Mouse (Mus musculus) heart, postnatal 0 days (tissue): Measurements from ENCODE around the gene S100a16. TPM values are rescaled to one million over a fixed set of nuclear protein-coding genes. Genes with fewer than 3 reads are reported as not detected.

Experiments
- ATAC-seq: fragments of 200-750 bp; cut with Nextera tagmentation; 2 replicates; pipeline ENCODE4 v1.8.0; 2017; ENCODE audit warnings: low read depth, moderate number of reproducible peaks, moderate library complexity; ENCODE audit not compliant: insufficient read depth
- DNase-seq: peaks from one replicate; pipeline ENCODE4 v3.0.0-alpha.2; 2016; ENCODE audit warnings: low spot score
- H3K27ac ChIP-seq: fragments of 300-500 bp; sonication (generic); 2 replicates; pipeline ENCODE4 v1.5.1; 2014; ENCODE audit warnings: low read depth, mild to moderate bottlenecking
- H3K27me3 ChIP-seq: fragments of 300-500 bp; sonication (generic); 2 replicates; pipeline ENCODE4 v1.6.1; 2014; ENCODE audit warnings: low read length, mixed read lengths; ENCODE audit not compliant: control insufficient read depth, insufficient read depth
- H3K36me3 ChIP-seq: fragments of 300-500 bp; sonication (generic); replicated peaks from 2 replicates; pipeline ENCODE4 v1.6.1; 2014; ENCODE audit warnings: low read length, mixed read lengths; ENCODE audit not compliant: control insufficient read depth, insufficient read depth
- H3K4me1 ChIP-seq: fragments of 300-500 bp; sonication (generic); 2 replicates; pipeline ENCODE4 v1.6.1; 2014; ENCODE audit warnings: antibody characterized with exemption; ENCODE audit not compliant: control insufficient read depth, insufficient read depth
- H3K4me2 ChIP-seq: fragments of 300-500 bp; sonication (generic); 2 replicates; pipeline ENCODE4 v1.6.1; 2014; ENCODE audit warnings: low read depth, mild to moderate bottlenecking, low read length, moderate library complexity
- H3K4me3 ChIP-seq: fragments of 300-500 bp; sonication (generic); 2 replicates; pipeline ENCODE4 v1.5.1; 2014; ENCODE audit warnings: low read depth, low read length
- H3K9ac ChIP-seq: fragments of 300-500 bp; sonication (generic); replicated peaks from 2 replicates; pipeline ENCODE4 v1.6.1; 2014; ENCODE audit warnings: low read depth, low read length, mixed read lengths
- H3K9me3 ChIP-seq: fragments of 300-500 bp; sonication (generic); replicated peaks from 2 replicates; pipeline ENCODE4 v1.6.1; 2016; ENCODE audit warnings: low read length; ENCODE audit not compliant: control insufficient read depth
- CTCF ChIP-seq: IDR thresholded peaks from 2 replicates; pipeline ENCODE4 v1.5.1; 2016; ENCODE audit warnings: antibody characterized with exemption, control low read depth, low read depth
- EP300 ChIP-seq: IDR thresholded peaks from 2 replicates; pipeline ENCODE4 v1.6.1; 2016; ENCODE audit warnings: antibody characterized with exemption, low read depth
- WGBS: fragments of 180-500 bp; shearing (Covaris S2); extraction: QIAGEN DNeasy Blood & Tissue Kit; methylation state at CpG from one replicate; pipeline ENCODE4 v1.1.7; 2014; 5-methylcytosine and 5-hydroxymethylcytosine counted together
- polyA plus RNA-seq: library from polyadenylated mRNA; unstranded; fragments of >200 nt; fragmentation: Nextera tagmentation; extraction: Ambion mirVana; gene quantifications from 2 replicates; pipeline ENCODE4 v1.2.1, GENCODE M21; 2015
- total RNA-seq: library from RNA; depleted of rRNA; stranded (reverse); fragments of >200 nt; gene quantifications from 2 replicates; pipeline ENCODE4 v1.2.3, GENCODE M21; 2014; ENCODE audit warnings: low replicate concordance

The S100a16 gene
- total and polyA plus RNA-seq, 2 experiments from 2014 or later: 89.8 to 131 TPM

DNA sequence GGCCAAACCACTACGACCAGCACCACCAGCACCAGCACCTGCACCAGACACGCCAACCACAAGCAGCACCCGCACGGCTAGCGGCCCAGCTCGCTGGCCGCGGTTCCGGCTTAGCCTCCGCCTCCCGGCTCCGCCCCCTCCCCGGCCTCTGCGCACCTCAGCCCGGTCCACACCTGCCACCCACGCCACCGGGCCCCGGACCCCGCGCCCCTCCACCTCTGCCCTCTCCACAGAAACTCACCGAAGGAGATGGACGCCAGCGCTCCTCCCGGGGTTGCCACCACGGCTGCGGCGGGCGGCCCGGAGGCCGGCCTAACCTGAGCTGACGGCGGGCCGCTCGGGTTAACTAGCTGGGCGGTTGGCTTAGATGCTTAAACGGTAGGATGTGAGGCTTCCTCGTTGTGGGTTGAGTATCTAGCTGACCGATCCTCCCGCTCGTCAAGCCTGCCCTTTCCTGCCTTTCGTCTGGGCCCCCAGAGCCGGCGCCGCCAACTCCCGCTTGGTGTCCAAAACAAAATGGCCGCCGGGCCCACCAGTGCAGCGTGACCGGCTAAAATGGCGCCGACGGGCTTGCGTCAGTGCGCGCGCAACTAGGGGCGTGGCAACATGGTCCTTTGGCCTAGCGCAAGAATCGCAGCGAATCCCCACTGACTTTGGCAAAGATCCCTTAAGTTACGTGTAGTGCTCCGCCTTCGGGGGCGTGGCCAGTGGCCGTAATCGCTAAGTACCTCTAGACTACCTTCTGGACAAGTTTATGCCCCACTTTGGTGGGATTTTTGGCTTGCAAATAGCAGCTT is 27.9 kb upstream of the S100a16 start, which contains the start of gene Chtop:
Gene Chtop (minus strand): TSS at position 549 of the 797 bp plus-strand sequence.
- H3K27ac ChIP-seq: peak within 1 kb of the TSS; percentile 97
- peak within 1 kb of the TSS; percentile 93 for H3K4me3 ChIP-seq
- ATAC-seq (peak; percentile 89), DNase-seq (peak; percentile 98)
- WGBS: 1% methylated on average over 62 of the region's 66 CpGs
- peaks cover 30% of the 10 kb centered on the region for H3K4me1 ChIP-seq
- peak within 1 kb of the TSS; percentile 97 for H3K9ac ChIP-seq
- peak within 1 kb of the TSS; percentile 73 for H3K4me2 ChIP-seq
- TF ChIP-seq EP300: peak; percentile 84
- no peak for TF ChIP-seq CTCF
- no peaks in the 10 kb centered on the region for H3K27me3 ChIP-seq
- H3K36me3 ChIP-seq: peaks cover 32% of the 10 kb centered on the region
- no peaks in the 10 kb centered on the region for H3K9me3 ChIP-seq

DNA sequence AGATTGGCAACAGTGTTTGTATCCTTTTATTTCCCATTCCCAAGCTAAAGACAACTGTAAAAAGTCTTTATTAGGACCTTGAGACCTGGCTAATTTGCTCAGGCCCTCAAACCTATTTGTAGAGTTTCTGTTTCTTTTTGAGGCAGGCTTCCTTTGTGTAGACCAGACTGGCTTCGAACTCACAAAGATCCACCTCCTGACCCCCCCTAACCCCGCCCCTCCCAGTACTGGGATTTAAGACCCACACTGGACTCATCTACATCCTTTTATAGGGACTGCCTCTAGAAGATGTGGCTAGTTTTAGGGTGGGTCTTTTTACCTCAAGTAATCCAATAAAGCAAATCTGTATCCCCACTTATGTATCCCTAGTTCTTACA is 27.3 kb upstream of the S100a16 start:
- TF ChIP-seq EP300: no peak
- TF ChIP-seq CTCF: no peak
- 26% methylated on average over 2 of the region's 2 CpGs for WGBS
- no peaks in the 10 kb centered on the region for H3K9me3 ChIP-seq

DNA sequence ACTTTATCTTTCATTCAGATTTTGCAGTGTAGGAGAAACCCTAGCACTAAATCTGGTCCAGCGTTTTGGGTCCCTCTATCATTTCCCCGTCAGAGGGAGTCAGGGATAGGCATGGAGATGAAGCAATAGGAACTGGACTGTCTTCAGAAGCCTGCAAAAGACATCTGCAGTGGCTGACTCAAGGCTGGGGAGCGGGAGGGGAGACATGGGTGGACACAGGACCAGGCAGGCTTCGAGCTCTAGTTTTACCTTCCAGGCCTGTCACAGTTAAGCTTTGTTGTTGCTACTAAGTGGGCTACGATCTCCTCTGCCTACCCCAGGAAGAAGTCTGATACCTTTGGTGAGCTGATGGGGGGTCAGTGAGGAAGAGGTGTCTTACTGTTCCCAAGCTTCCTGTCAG is 24.8 kb upstream of the S100a16 start:
- peaks cover 40% of the 10 kb centered on the region for H3K4me1 ChIP-seq
- no peaks in the 10 kb centered on the region for H3K9me3 ChIP-seq
- no peak overlapping the region for H3K27ac ChIP-seq
- peak overlapping the region; percentile 82; the same call in 1 of the 2 replicates for H3K4me2 ChIP-seq
- no peak overlapping the region for H3K4me3 ChIP-seq
- ATAC-seq (no peak), DNase-seq (no peak)
- no peaks in the 10 kb centered on the region for H3K27me3 ChIP-seq
- H3K9ac ChIP-seq: no peak overlapping the region
- H3K36me3 ChIP-seq: peaks cover 3% of the 10 kb centered on the region; the same call in 1 of the 2 replicates
- 73% methylated on average over 5 of the region's 5 CpGs for WGBS
- no peak for TF ChIP-seq CTCF
- TF ChIP-seq EP300: no peak

More for the DNA sequence above, 27.3 kb upstream of the S100a16 start:
- Histone ChIP-seq H3K9ac (no peak overlapping the region), H3K36me3 (peaks cover 26% of the 10 kb centered on the region), H3K4me1 (peaks cover 30% of the 10 kb centered on the region), H3K27ac (peak overlapping the region; percentile 97), H3K4me2 (peak overlapping the region; percentile 56), H3K27me3 (no peaks in the 10 kb centered on the region), H3K4me3 (peak overlapping the region; percentile 93)
- DNase-seq: no peak
- ATAC-seq: no peak

DNA sequence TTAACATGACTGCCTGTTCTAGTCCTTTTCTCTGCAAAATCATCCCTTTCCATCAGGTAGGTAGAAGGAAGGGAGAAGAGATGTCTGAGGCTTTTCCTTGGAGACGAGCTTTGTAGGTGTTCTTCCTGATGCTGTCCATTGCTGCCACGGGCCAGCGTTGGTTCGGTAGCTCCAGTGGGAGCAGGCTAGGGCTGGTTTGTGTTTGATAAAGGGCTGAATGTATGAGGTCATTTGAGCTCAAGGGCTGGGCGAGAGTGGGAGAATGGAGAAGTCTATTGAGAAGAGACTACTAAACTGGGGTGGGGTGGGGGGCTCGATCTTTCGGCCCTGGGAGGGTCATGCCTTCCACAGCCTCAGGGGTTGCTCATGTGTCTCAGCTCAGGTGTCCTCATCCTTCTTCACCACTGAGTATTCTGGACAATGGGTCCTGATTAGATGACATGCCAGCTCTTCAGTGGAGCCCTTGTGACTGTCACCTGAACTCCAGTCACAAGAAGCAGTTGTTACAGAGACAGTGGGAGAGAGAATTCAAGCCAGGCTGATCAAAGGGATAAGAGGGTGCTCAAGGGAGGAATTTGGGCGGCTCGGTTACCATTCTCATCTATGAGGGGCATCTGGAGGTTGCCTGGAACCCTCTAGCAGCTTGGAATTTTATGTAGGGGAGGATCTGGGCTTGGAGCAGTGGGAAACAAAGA is 24.0 kb upstream of the S100a16 start:
- no peaks in the 10 kb centered on the region for H3K9me3 ChIP-seq
- H3K9ac ChIP-seq: peak overlapping the region; percentile 68
- H3K4me2 ChIP-seq: peak overlapping the region; percentile 82
- H3K27ac ChIP-seq: peak overlapping the region; percentile 88
- no peaks in the 10 kb centered on the region for H3K27me3 ChIP-seq
- TF ChIP-seq CTCF (no peak), EP300 (no peak)
- no peak for DNase-seq
- 55% methylated on average over 9 of the region's 9 CpGs for WGBS
- H3K36me3 ChIP-seq: 0 out of 2 replicates have a peak, but pooled peaks cover 6% of the 10 kb centered on the region
- no peak for ATAC-seq
- H3K4me3 ChIP-seq: peak overlapping the region; percentile 65
- H3K4me1 ChIP-seq: peaks cover 32% of the 10 kb centered on the region

DNA sequence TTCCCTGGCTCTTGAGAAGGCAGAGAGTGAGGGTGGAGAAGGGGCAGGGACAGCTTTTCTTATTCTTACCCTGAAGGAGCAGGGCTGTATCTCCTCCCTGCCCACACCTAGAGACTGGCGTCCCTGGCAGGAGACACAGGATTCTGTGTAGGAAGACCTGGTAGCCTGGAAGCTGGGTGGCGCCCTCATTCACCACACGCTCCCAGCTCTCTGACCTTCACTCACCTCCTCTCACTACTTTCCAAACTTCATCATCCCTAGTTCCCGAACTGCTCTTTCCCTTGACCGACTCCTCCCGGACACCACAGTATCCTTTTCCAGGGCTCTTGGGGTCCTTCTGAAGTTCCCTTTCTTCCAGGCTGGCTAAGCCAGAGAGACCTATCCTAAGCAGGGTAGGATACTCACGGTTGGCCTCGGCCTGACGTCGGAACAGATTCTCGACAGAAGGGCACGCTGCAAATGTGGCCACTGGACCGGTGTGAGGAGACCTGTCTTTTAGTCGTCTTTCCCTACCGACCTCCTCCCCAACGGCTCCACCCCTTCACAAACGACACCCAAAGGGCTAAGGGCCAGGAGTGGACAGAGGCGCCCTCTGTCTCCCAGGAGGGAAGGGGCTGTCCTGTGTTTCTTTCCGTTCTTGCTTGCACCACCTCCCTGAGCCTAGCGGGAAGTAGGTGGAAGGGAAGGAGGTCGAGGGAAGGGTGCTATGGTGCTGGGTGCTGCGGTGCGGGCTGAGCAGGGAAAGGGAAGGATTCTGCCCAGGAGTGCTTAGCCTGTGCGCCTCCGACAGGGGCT is 23.1 kb upstream of the S100a16 start, which contains the start of the genes S100a1 and S100a13:
Gene S100a1 (minus strand): TSS at position 597 of the 795 bp plus-strand sequence.
Gene S100a13 (plus strand): TSS at position 640 of the 795 bp plus-strand sequence.
- peak within 1 kb of the TSS; percentile 65 for H3K4me3 ChIP-seq
- no peaks in the 10 kb centered on the region for H3K9me3 ChIP-seq
- TF ChIP-seq EP300: no peak
- TF ChIP-seq CTCF: peak; percentile 53
- peak within 1 kb of the TSS; percentile 82 for H3K4me2 ChIP-seq
- DNase-seq: peak; percentile 80
- H3K9ac ChIP-seq: peak within 1 kb of the TSS; percentile 68
- 0 out of 2 replicates have a peak, but pooled peaks cover 7% of the 10 kb centered on the region for H3K36me3 ChIP-seq
- ATAC-seq: peak; percentile 75
- H3K27me3 ChIP-seq: no peaks in the 10 kb centered on the region
- WGBS: 3% methylated on average over 24 of the region's 25 CpGs
- peak within 1 kb of the TSS; percentile 88 for H3K27ac ChIP-seq
- H3K4me1 ChIP-seq: peaks cover 30% of the 10 kb centered on the region
